Mouse (Mus musculus): ENCODE measurements around the gene Hint2. TPM values are rescaled to one million over a fixed set of nuclear protein-coding genes. Genes with fewer than 3 reads are reported as not detected.

The Hint2 gene
- polyA plus RNA-seq (2017; shearing (Covaris generic)): 70.9 TPM

DNA sequence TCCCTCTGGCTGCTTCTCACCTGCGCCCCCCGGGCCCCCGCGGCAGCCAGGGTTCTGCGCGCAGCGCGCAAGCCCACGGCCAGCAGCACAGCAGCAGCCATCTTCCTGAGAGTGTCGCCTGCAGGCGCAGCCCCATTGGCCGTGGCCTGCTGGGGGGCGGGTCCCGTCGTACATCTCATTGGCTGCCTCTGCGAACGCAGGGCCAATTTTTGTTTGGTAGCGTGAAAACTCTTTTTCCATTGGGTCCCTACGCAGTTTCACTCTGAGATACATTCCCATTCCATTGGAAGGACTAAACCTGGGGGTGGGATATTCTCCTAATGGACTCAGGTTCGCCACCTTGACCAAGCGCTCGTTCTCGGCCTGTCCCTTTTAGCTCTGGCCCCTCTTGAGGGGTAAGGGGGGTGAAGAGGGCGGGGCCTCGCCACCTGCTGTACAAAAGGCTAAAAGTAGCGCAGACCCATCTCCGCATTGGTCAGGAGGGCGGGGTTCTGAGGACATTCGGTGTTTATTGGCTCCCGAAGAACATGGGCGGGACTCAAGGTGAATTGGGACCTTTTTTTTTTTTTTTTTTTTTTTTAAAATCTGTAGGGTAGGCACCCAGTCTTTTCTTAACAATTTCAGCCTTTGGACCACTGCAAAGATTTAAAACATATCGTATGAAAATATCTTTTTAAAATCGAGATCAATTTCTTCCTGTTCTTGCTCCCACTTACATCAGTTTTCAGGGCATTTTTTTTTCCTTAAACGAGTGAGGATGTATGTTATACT, at the start of gene Hint2:
Gene Hint2 (minus strand): TSS at position 128 of the 771 bp plus-strand sequence.

DNA sequence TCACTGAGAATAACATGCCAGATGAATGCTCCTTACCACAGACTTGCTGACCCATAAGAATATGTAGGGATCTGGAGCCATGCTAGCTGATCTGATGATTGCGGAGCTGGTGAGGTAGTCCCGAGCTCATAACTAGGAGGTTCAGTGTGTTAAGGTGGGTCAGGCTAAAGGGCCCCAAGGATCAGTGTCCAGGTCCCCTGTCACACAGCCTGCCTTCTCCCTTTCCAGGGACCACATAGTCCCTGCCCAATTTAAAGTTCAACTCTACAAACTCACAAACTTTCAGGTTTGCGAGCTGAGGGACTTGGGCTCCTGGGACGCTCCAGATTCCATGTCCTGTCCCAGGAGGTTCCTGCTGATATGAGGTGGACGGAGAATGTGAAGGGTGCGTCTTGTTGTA, 44.4 kb upstream of the Hint2 start, which contains the start of gene Olfr70:
Gene Olfr70 (minus strand): TSS at position 101 of the 400 bp plus-strand sequence.

DNA sequence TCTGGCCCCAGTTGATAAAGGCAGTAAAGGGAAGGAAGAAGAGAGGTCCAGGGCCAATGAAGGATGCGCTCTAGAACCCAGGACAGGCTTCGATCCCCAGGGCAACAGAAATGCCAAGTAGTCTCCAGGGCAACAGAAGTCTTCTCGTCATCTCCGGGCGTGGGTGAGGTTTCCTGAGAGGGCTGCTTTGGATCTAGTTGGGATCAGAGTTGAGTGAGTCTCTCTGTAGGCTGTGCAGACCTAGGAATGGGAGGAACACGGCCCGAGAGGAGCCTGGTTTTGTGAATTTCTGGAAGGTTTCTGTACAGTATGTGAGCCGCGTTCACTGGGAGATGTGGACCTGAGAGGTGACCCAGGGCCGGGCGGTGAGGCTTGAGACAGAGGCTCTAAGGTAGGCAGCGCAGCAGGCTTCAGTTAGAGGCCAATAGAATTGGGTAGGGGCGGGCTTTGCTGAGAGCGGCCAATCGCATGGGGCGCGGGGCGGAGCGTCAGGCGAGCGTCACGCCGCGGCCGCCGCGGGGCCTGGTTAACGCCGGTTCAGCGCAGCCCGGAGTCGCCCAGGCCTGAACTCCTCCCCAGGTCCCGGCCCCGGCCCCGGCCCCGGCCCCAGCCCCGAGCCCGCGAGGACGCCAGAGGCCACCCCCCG, 12.6 kb upstream of the Hint2 start, which contains the start of the genes Tmem8b and Fam221b:
Gene Tmem8b (plus strand): TSS at position 190 of the 646 bp plus-strand sequence.
Gene Fam221b (minus strand): TSS at position 364 of the 646 bp plus-strand sequence.

DNA sequence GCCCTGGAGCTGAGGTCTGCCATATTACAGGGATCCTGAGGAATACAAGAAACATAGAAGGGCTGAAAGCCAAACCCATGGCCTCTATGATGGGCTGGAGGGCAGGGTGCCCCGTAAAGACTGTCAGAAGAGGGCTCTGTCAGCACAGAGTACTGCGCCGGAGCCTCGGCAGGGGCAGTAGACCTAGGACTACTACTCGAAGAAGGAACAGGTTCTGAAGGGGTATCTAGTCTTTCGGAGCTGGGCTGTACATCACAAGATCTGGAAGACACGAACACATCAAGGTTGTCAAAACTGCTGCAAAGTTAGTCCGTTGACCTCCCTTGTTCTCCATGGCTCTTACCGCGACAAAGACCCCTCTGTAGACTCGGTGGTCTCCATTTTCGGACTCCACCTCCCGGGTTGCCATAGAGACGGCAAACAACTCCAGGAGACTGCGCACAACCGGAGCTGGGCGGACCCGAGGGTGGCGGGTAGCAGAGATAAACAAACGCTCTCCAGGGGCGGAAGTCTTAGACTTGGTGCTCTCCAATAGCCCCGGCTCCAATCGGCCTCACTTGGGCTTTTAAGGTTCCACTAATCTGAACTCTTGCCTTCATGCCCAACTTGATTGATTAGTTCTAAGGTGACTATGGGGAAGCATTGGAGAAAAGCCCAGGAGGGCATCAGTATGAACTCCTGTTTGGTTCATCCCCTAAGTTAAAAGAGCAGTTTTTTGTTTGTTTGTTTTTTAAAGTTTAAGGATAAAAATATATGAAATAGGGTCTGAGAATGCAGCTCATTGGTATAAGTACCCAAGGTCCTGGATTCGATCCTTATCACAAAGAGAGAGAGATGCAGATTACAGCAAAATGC, 2.9 kb downstream of the Hint2 start, which contains the start of gene Spag8:
Gene Spag8 (minus strand): TSS at position 434 of the 855 bp plus-strand sequence.

DNA sequence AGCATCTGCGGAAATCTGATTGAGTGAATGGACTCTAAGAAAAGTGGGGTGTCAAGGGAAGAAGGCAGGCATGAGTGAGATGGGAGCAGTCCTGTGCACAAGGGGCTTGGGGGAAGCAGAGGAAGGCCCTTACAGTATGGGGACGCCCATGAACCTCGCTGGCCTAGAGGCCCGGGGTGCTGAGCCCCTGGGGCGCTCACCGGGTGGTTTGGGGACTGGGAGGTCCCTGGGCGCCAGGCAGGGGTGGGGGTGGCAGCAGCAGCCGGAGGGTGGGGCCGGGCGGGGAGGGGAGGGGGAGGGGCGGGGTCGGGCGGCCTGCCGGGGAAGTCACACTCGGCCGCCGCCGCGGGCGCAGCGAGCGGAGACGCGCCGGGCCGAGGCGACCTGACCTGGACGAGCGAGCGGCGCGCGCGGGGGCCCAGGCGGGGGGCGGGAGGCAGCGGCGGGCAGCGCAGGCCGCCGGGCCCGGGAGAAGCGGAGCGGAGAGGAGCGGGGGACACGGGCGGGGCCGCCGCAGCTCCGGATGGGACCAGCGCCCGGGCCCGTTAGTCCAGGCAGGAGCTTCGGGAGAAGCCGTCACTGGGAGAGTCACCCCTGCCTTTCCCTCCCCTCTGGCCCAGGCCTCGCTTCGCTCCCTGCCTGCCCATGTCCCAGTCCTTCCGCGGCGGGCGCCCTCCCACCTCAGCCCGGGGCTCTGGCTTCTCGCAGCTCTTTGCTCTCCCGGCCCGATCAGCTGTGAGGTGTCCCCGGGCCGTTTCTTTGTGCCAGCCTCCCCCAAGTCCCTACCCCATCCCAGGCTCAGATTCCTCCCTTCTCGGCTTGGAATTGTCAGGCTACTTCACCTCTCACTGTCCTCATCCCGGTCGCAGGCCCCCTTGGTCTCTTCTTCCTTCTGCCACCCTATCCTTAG, 25.0 kb downstream of the Hint2 start, which contains the start of gene Npr2:
Gene Npr2 (plus strand): TSS at position 890 of the 910 bp plus-strand sequence.

Other genes with a start within 250 kb of the Hint2 start
- gene Fam166b, start 227.3 kb downstream of the Hint2 start, polyA plus RNA-seq (2017; shearing (Covaris generic)): not detected
- 0.48 TPM for gene Tesk1, start 214.5 kb downstream of the Hint2 start, polyA plus RNA-seq (2017; shearing (Covaris generic))
- gene Cd72, start 201.8 kb downstream of the Hint2 start, polyA plus RNA-seq (2017; shearing (Covaris generic)): 54.1 TPM
- gene Sit1, start 172.7 kb downstream of the Hint2 start, polyA plus RNA-seq (2017; shearing (Covaris generic)): 146 TPM
- 75.3 TPM for gene Ccdc107, start 163.6 kb downstream of the Hint2 start, polyA plus RNA-seq (2017; shearing (Covaris generic))
- 4.9 TPM for gene Arhgef39, start 156.8 kb downstream of the Hint2 start, polyA plus RNA-seq (2017; shearing (Covaris generic))
- 0.90 TPM for gene Car9, start 149.5 kb downstream of the Hint2 start, polyA plus RNA-seq (2017; shearing (Covaris generic))
- not detected for gene Tpm2, start 132.7 kb downstream of the Hint2 start, polyA plus RNA-seq (2017; shearing (Covaris generic))
- 86.8 TPM for gene Creb3, start 94.1 kb downstream of the Hint2 start, polyA plus RNA-seq (2017; shearing (Covaris generic))
- gene Tln1, start 93.8 kb downstream of the Hint2 start, polyA plus RNA-seq (2017; shearing (Covaris generic)): 436 TPM
- gene Rgp1, start 77.8 kb downstream of the Hint2 start, polyA plus RNA-seq (2017; shearing (Covaris generic)): 24.1 TPM
- gene Gba2, start 77.6 kb downstream of the Hint2 start, polyA plus RNA-seq (2017; shearing (Covaris generic)): 27.6 TPM
- 3.2 TPM for gene Msmp, start 72.0 kb downstream of the Hint2 start, polyA plus RNA-seq (2017; shearing (Covaris generic))
- not detected for gene Npr2, start 24.5 kb downstream of the Hint2 start, polyA plus RNA-seq (2017; shearing (Covaris generic))
- 0.38 TPM for gene Spag8, start 2.9 kb downstream of the Hint2 start, polyA plus RNA-seq (2017; shearing (Covaris generic))
- 0.83 TPM for gene Tmem8b, start 12.5 kb upstream of the Hint2 start, polyA plus RNA-seq (2017; shearing (Covaris generic))
- 1.4 TPM for gene Fam221b, start 12.7 kb upstream of the Hint2 start, polyA plus RNA-seq (2017; shearing (Covaris generic))
- gene Olfr70, start 44.3 kb upstream of the Hint2 start, polyA plus RNA-seq (2017; shearing (Covaris generic)): not detected
- gene Olfr71, start 53.8 kb upstream of the Hint2 start, polyA plus RNA-seq (2017; shearing (Covaris generic)): not detected
- gene Hrct1, start 70.7 kb upstream of the Hint2 start, polyA plus RNA-seq (2017; shearing (Covaris generic)): not detected
- not detected for gene Spaar, start 73.6 kb upstream of the Hint2 start, polyA plus RNA-seq (2017; shearing (Covaris generic))
- not detected for gene Olfr159, start 114.5 kb upstream of the Hint2 start, polyA plus RNA-seq (2017; shearing (Covaris generic))
- gene Olfr156, start 167.4 kb upstream of the Hint2 start, polyA plus RNA-seq (2017; shearing (Covaris generic)): not detected
- 0.12 TPM for gene Olfr157, start 183.7 kb upstream of the Hint2 start, polyA plus RNA-seq (2017; shearing (Covaris generic))
- not detected for gene Olfr155, start 195.1 kb upstream of the Hint2 start, polyA plus RNA-seq (2017; shearing (Covaris generic))
- gene Reck, start 219.1 kb upstream of the Hint2 start, polyA plus RNA-seq (2017; shearing (Covaris generic)): 4.2 TPM

Measured in activated CD4-positive, CD25-positive, alpha-beta regulatory T cell, adult 9 weeks (primary cell).